Comparison of ENCODE assay signal across 9 mouse cellular contexts in the genomic region with DNA sequence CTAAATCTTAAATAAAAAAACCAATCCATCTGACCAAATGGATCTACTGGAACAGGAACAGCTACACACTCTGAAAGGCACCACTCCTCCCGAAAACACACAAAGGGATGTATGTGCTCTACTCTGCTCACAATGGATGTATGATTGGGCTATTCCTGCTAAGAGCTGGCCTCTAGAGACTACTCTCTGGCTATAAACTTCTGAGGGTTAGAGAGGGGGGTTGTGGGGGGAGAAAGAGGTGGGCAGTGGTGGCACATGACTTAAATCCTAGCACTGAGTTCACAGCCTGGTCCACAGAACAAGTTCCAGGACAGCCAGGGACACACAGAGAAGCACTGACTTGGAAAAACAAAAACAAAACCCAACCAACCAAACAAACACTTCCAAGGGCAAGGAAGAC. TPM values are rescaled to one million over a fixed set of nuclear protein-coding genes. Genes with fewer than 3 reads are reported as not detected.
A peak's percentile ranks its signal among the peaks of the same experiment; 100 is the strongest.
DNase-seq lines count a peak whose midpoint lies in the region; ATAC-seq and TF ChIP-seq lines count a peak whose summit lies in the region.
"Had no signal": no experiment of that assay in that cellular context is flagged by ENCODE, and none has a peak within 500 bp of the region (broad histone marks: within the 10 kb centered on the region; RNA-seq: fewer than 3 reads in every experiment).

No protein-coding gene starts in this region.

- no peak for TF ChIP-seq EP300 in lung, postnatal 0 days (IDR thresholded peaks at IDR 0.05)

- no peak overlapping the region for H3K9ac ChIP-seq in forebrain, embryonic 12.5 days
- no peak overlapping the region for H3K9ac ChIP-seq in forebrain, embryonic 16.5 days (replicated peaks; ENCODE audit: low read depth, low read length)
- no peak overlapping the region for H3K9ac ChIP-seq in lung, postnatal 0 days (replicated peaks; ENCODE audit: low read depth)
- H3K9ac ChIP-seq in limb, embryonic 14.5 days (ENCODE audit: low read depth, low read length, severe bottlenecking) = no peak overlapping the region
- H3K9ac ChIP-seq in stomach, embryonic 15.5 days = no peak overlapping the region

- H3K4me1 ChIP-seq in forebrain, embryonic 12.5 days = peaks cover 12% of the 10 kb centered on the region
- H3K4me1 ChIP-seq in forebrain, embryonic 16.5 days (replicated peaks; ENCODE audit: control insufficient read depth, insufficient read depth, low read length) = peaks cover 7% of the 10 kb centered on the region; the same call in 1 of the 2 replicates
- H3K4me1 ChIP-seq in lung, postnatal 0 days (ENCODE audit: insufficient read depth, low read depth, low read length) = no peaks in the 10 kb centered on the region
- peaks cover 9% of the 10 kb centered on the region for H3K4me1 ChIP-seq in limb, embryonic 14.5 days (ENCODE audit: control insufficient read depth, insufficient read depth, low read length)
- no peaks in the 10 kb centered on the region for H3K4me1 ChIP-seq in stomach, embryonic 15.5 days

- WGBS in forebrain, embryonic 12.5 days = 92% methylated on average over 1 of the region's 1 CpGs
- 90% methylated on average over 1 of the region's 1 CpGs for WGBS in forebrain, embryonic 16.5 days
- WGBS in lung, postnatal 0 days = 96% methylated on average over 1 of the region's 1 CpGs
- 100% methylated on average over 1 of the region's 1 CpGs for WGBS in limb, embryonic 14.5 days
- 95% methylated on average over 1 of the region's 1 CpGs for WGBS in stomach, embryonic 15.5 days

- no peaks in the 10 kb centered on the region for H3K9me3 ChIP-seq in forebrain, embryonic 12.5 days
- H3K9me3 ChIP-seq in forebrain, embryonic 16.5 days (ENCODE audit: control insufficient read depth, low read length) = no peaks in the 10 kb centered on the region
- no peaks in the 10 kb centered on the region for H3K9me3 ChIP-seq in lung, postnatal 0 days (ENCODE audit: low read length)
- H3K9me3 ChIP-seq in limb, embryonic 14.5 days (ENCODE audit: control insufficient read depth, low read length) = no peaks in the 10 kb centered on the region
- no peaks in the 10 kb centered on the region for H3K9me3 ChIP-seq in stomach, embryonic 15.5 days

- TF ChIP-seq CTCF in lung, postnatal 0 days (IDR thresholded peaks at IDR 0.05) = no peak

- ATAC-seq in forebrain, embryonic 12.5 days (ENCODE audit: low FRiP score) = no peak
- no peak for ATAC-seq in forebrain, embryonic 16.5 days
- no peak for ATAC-seq in lung, postnatal 0 days
- ATAC-seq in limb, embryonic 14.5 days (ENCODE audit: low FRiP score, low read depth) = no peak
- ATAC-seq in stomach, embryonic 15.5 days (ENCODE audit: insufficient read depth, low FRiP score, low read depth) = no peak

- no peak overlapping the region for H3K27ac ChIP-seq in forebrain, embryonic 12.5 days
- H3K27ac ChIP-seq in forebrain, embryonic 16.5 days (ENCODE audit: low read length) = no peak overlapping the region
- no peak overlapping the region for H3K27ac ChIP-seq in lung, postnatal 0 days (ENCODE audit: low read length)
- H3K27ac ChIP-seq in limb, embryonic 14.5 days (replicated peaks; ENCODE audit: low read depth, low read length) = no peak overlapping the region
- no peak overlapping the region for H3K27ac ChIP-seq in stomach, embryonic 15.5 days

- DNase-seq in lung, postnatal 0 days (ENCODE audit: low spot score) = no peak
- DNase-seq in lung, adult 18-20 months = no peak
- no peak for DNase-seq in limb, embryonic 14.5 days (ENCODE audit: low spot score)
- DNase-seq in adipocyte (ENCODE audit: low spot score) = no peak
- no peak for DNase-seq in spleen, postnatal 4 days (ENCODE audit: low spot score in 2 of 2)
- DNase-seq: kidney, postnatal 25 days had no signal

- peaks cover 33% of the 10 kb centered on the region for H3K36me3 ChIP-seq in forebrain, embryonic 12.5 days (replicated peaks)
- peaks cover 11% of the 10 kb centered on the region for H3K36me3 ChIP-seq in forebrain, embryonic 16.5 days (ENCODE audit: control insufficient read depth, insufficient read depth)
- peaks cover 14% of the 10 kb centered on the region for H3K36me3 ChIP-seq in lung, postnatal 0 days (ENCODE audit: insufficient read depth, low read length)
- H3K36me3 ChIP-seq in limb, embryonic 14.5 days (ENCODE audit: control insufficient read depth, insufficient read depth, low read length) = peaks cover 43% of the 10 kb centered on the region
- H3K36me3 ChIP-seq in stomach, embryonic 15.5 days = peaks cover 4% of the 10 kb centered on the region

- TF ChIP-seq POLR2A in limb, embryonic 14.5 days (IDR thresholded peaks at IDR 0.05; ENCODE audit: borderline replicate concordance, extremely low read depth, insufficient read depth, insufficient read length) = no peak

- no peak overlapping the region for H3K4me3 ChIP-seq in forebrain, embryonic 12.5 days (replicated peaks)
- no peak overlapping the region for H3K4me3 ChIP-seq in forebrain, embryonic 16.5 days (replicated peaks; ENCODE audit: low read length)
- peak overlapping the region; percentile 91; the same call in 1 of the 2 replicates for H3K4me3 ChIP-seq in lung, postnatal 0 days (ENCODE audit: low read depth, low read length)
- H3K4me3 ChIP-seq in limb, embryonic 14.5 days (replicated peaks; ENCODE audit: low read length) = peak overlapping the region; percentile 82
- H3K4me3 ChIP-seq in stomach, embryonic 15.5 days (replicated peaks) = peak overlapping the region; percentile 83; the same call in 1 of the 2 replicates

- H3K4me2 ChIP-seq in forebrain, embryonic 12.5 days = peak overlapping the region; percentile 70; the same call in 1 of the 2 replicates
- H3K4me2 ChIP-seq in forebrain, embryonic 16.5 days (ENCODE audit: low read length) = no peak overlapping the region
- H3K4me2 ChIP-seq in lung, postnatal 0 days (replicated peaks; ENCODE audit: low read depth, low read length) = peak overlapping the region; percentile 65
- peak overlapping the region; percentile 62 for H3K4me2 ChIP-seq in limb, embryonic 14.5 days (replicated peaks; ENCODE audit: low read depth, low read length, severe bottlenecking)
- peak overlapping the region; percentile 80 for H3K4me2 ChIP-seq in stomach, embryonic 15.5 days

- no peaks in the 10 kb centered on the region for H3K27me3 ChIP-seq in forebrain, embryonic 12.5 days
- no peaks in the 10 kb centered on the region for H3K27me3 ChIP-seq in forebrain, embryonic 16.5 days (replicated peaks; ENCODE audit: control insufficient read depth, insufficient read depth, low read length)
- no peaks in the 10 kb centered on the region for H3K27me3 ChIP-seq in lung, postnatal 0 days (replicated peaks; ENCODE audit: insufficient read depth, low read length)
- no peaks in the 10 kb centered on the region for H3K27me3 ChIP-seq in limb, embryonic 14.5 days (ENCODE audit: control insufficient read depth, insufficient read depth, low read length)
- no peaks in the 10 kb centered on the region for H3K27me3 ChIP-seq in stomach, embryonic 15.5 days (replicated peaks)

RNA-seq across cellular contexts. Expression of a gene that starts 2.1 kb away (rescaled TPM):
- polyA plus RNA-seq in forebrain, embryonic 12.5 days (2016; fragmentation: Nextera tagmentation; extraction: Ambion mirVana) = 79.9 and 81.7 TPM in 2 replicates
- 114 and 117 TPM in 2 replicates for polyA plus RNA-seq in forebrain, embryonic 16.5 days (2015; fragmentation: Nextera tagmentation; extraction: Ambion mirVana)
- 251 and 269 TPM in 2 replicates for polyA plus RNA-seq in lung, postnatal 0 days (2015; fragmentation: Nextera tagmentation; extraction: Ambion mirVana)
- 113 and 161 TPM in 2 replicates for polyA plus RNA-seq in limb, embryonic 14.5 days (2012; rRNA removed)
- polyA plus RNA-seq in limb, embryonic 14.5 days (2014; fragmentation: Nextera tagmentation; extraction: Ambion mirVana) = 228 and 249 TPM in 2 replicates
- 221 and 248 TPM in 2 replicates for polyA plus RNA-seq in stomach, embryonic 15.5 days (2015; fragmentation: Nextera tagmentation; extraction: Ambion mirVana)

RNA-seq across cellular contexts. Expression of a gene that starts 56.1 kb away (rescaled TPM):
- polyA plus RNA-seq in forebrain, embryonic 12.5 days (2016; fragmentation: Nextera tagmentation; extraction: Ambion mirVana) = 15.7 and 16.9 TPM in 2 replicates
- polyA plus RNA-seq in forebrain, embryonic 16.5 days (2015; fragmentation: Nextera tagmentation; extraction: Ambion mirVana) = 8.2 and 8.7 TPM in 2 replicates
- 89.2 and 94.2 TPM in 2 replicates for polyA plus RNA-seq in lung, postnatal 0 days (2015; fragmentation: Nextera tagmentation; extraction: Ambion mirVana)
- polyA plus RNA-seq in limb, embryonic 14.5 days (2012; rRNA removed) = 19.3 and 19.8 TPM in 2 replicates
- polyA plus RNA-seq in limb, embryonic 14.5 days (2014; fragmentation: Nextera tagmentation; extraction: Ambion mirVana) = 31.9 and 32.8 TPM in 2 replicates
- 63.7 and 63.9 TPM in 2 replicates for polyA plus RNA-seq in stomach, embryonic 15.5 days (2015; fragmentation: Nextera tagmentation; extraction: Ambion mirVana)

Comparison
In these comparisons a context has a peak if more than half of its experiments do, and no peak if none do; other contexts are left out.
1. H3K4me3 ChIP-seq: peak in lung, postnatal 0 days (single experiment), limb, embryonic 14.5 days (single experiment) and stomach, embryonic 15.5 days (single experiment); none in forebrain, embryonic 12.5 days (single experiment) and forebrain, embryonic 16.5 days (single experiment).